Mouse (Mus musculus): ENCODE results near the gene Pdk2. TPM values are rescaled to one million over a fixed set of nuclear protein-coding genes. Genes with fewer than 3 reads are reported as not detected.

The Pdk2 gene
- polyA plus RNA-seq (2015; fragmentation: Nextera tagmentation; extraction: Ambion mirVana) = 13.0 and 13.9 TPM in 2 replicates

DNA sequence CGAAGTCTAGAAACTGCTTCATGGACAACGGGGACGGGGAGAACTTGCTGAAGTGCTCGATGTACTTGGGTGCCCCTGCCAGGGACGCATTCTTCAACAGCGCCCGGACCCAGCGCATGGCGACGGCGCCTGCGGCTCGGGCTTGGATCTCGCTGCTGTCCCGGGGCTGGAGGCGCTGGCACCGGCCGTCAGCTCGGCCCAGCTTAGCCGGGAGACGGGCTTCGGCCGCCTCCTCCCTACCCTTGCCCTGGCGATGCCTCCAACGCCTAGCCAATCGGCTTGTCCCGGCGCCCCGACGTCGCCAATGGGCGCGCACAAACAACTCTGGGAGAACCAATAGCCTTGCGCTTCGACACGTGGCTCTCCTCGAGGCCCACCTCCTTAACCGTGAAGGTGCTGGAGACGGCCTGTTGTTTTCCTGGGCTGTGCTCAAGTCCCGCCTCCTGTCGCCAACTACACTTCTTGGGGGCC is at the start of gene Pdk2:
Pdk2 (minus strand) TSS at position 216 of the 471 bp plus-strand sequence.
- DNase-seq (ENCODE audit: low spot score) = peak; percentile 95

GRCm38 (mm10) chr11:95088857-95089779 is 48.0 kb upstream of the Pdk2 start:
- DNase-seq (ENCODE audit: low spot score) = no peak

- DNase-seq (ENCODE audit: low spot score) = no peak
Observed at GRCm38 (mm10) chr11:95088286-95088685, 47.1 kb upstream of the Pdk2 start.

DNA sequence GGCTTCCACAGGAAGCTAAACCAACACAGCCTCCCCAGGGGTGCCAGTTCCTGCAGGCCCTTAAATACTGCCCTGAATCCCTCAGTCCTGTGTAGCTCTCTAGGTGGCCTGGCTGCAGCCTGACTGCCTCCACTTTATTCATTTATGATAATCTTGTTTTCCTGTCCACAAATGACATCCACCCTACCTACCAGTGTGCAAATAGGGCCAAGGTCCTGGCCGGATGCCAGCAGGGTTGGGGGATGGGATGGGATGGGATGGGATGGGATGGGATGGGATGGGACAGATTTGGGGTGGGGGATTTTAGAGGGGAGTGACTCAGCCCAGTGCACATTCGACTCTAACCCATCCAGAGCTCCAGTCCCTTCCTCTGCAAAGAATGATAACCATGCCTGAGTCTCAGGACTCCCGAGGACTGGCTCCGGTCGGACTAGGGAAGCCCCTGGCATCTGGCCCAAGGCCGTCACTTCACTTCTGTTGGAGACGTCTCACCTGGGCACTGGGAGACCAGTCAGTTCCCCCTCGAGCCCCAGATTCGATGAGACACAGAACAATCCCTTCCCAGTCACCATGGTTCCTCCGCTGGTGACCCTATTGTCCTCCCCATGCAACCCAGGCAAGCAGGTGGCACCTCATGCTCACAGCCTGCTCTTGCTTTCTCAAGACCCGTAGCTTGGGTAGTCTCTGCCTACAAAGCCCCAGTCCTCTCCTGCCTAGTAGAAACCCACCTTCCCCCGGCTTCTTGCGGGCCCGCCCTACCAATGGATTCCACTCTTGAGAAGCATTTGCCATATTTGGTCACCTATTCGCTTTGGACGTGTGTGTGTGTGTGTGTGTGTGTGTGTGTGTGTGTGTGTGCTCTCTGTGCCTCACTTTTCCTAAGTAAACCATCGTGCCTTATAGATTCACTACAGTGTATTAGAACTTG is 46.4 kb upstream of the Pdk2 start:
- no peak for DNase-seq (ENCODE audit: low spot score)

DNA sequence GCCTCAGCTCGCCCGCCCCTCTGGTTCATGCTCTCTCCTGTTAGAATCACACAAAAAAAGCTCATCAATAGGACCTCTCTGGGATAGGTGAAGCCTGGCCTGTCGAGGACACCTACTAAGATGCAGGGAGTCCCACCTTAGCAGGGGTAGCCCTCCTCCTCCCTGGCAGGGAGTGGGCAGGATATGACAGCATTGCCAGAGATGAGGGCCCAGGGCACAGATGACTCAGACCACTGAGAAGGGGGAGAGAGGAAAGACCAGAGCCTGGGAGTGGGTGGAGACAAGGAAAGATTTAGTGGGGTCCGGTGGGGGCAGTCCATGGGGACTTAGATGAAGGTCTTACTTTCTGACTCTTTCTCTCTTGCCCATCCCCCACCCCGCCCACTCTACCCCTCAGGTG is 45.1 kb upstream of the Pdk2 start:
- no peak for DNase-seq (ENCODE audit: low spot score)

- DNase-seq (ENCODE audit: low spot score) = no peak
Observed at GRCm38 (mm10) chr11:95085710-95086109, 44.6 kb upstream of the Pdk2 start.

GRCm38 (mm10) chr11:95084811-95085382 is 43.7 kb upstream of the Pdk2 start:
- no peak for DNase-seq (ENCODE audit: low spot score)

DNA sequence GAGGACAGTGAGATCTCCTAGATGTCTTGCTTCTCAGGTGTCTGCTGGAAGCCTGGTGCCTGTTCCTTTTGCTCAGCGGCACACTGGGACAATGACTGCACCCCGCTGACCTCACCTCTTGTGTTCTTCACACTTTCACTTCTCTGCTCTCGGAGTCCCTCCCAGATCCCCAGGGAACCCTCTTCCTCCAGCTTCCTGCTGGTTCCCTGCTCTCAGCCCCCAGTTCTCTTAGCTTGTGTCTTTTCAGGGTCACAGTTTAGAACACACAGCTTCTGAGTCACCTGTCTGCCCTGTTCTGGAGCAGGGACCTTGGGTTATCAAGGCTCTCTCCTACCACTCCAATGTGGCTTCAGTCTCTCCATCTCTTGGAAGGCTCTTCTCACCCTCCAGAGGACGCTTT is 43.0 kb upstream of the Pdk2 start:
- DNase-seq (ENCODE audit: low spot score) = no peak

DNA sequence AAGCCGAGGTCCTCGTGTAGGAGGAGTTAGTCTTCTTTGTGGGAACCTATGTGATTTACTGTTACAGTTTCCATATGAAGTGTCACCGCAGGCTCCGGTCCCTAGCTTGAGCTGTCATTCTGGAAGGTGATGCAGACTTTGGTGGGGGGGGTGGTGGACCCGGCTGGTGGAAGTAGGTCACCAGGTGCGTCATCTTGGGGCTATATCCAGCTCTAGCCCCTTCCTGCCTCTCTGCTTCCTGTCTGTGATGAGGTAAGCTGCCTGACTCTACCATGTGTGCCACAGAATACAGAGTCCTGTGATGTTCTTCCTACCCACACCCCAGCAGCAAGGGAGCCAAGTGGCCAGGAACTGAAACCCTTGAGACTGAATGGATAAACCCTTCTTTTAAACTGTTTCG is 41.7 kb upstream of the Pdk2 start:
- DNase-seq (ENCODE audit: low spot score) = peak; percentile 75

DNA sequence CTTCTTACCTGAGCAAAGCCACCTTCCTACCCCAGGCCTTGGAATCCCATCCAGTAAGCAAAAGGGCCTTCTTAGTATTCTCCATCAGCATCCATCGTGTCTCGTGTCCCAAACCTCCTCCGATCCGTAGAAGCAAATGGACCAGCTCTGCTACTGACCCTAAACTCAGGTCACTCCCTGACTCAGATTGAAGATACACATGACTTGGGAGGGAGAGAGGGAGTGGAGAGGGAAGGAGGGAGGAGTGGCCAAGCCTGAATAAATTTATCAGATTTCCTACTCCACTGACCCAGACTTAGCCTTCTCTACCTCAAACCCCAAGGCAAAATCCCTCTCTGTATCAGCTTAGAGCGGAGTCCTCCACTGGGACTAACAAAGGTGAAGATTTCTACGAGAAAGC is 39.6 kb upstream of the Pdk2 start:
- no peak for DNase-seq (ENCODE audit: low spot score)

GRCm38 (mm10) chr11:95079256-95079875 is 38.2 kb upstream of the Pdk2 start:
- DNase-seq (ENCODE audit: low spot score) = no peak

- DNase-seq (ENCODE audit: low spot score) = no peak
Observed at GRCm38 (mm10) chr11:95077956-95078355, 36.8 kb upstream of the Pdk2 start.

GRCm38 (mm10) chr11:95076536-95077111 is 35.5 kb upstream of the Pdk2 start, which contains the start of gene Itga3:
Itga3 (minus strand) TSS chr11:95076801.
- DNase-seq (ENCODE audit: low spot score) = peak; percentile 32

DNA sequence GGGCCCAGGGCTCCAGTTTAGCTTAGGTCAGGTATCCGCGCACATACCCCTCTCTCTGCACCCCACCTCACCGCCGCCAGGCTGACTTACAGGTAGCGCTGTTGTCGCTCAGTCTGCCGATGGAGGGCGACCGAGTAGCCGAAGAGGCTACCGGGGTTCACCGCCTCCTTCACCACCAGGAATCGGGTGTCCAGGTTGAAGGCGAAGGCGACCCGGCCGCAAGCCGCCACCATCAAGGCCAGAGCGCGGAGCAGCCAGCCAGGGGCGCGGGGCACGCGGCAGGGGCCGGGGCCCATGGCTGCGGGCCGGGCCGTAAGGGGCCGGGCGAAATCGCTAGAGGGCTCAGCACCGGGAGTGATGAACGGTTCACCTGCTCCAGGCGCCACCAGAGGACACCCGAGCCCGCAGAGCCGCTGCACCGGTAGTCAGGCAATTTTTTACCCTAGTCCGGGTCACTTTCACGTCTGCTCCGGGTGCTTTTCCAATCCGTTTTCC is 34.9 kb upstream of the Pdk2 start:
- peak; percentile 58 for DNase-seq (ENCODE audit: low spot score)

DNA sequence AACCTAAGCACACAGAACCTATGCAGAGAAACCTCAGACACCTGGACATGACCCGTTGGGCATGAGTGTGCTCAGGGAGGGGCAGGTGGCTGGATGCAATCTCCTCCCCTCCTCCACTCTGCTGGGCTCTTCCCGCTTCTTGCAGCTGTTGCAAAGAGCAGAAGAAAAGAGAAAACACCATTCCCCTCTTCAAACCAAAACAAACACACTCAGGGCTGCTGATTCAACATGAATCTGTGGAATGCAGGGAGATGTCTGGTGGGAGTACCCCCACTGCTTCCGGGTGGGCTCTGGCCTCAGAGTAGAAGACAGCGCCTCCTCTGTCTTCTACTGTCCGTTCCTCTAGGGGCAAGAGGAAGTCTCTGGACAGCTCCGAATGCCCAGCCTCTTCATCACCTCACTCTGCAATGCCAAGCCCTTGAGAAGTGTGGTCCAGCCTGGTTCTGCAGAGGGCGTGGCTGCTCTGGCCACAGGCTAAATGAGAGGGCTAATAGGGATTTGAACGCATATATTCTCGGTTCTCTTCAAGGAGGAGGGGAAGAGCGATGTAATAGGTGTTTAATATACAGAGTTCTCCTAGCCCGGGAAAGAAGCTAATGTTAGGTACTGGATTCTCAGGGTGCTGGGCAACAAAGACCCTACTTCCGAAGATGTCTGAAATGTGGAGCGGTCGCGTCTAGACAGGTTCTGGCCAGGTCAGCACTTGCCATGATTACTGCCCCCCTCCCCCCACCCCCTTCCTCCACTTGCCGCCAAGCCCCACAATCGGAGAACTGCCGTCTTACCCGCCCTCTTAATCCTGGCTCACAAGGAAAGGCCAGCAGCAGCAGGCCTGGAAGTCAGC is 34.3 kb upstream of the Pdk2 start:
- no peak for DNase-seq (ENCODE audit: low spot score)

DNA sequence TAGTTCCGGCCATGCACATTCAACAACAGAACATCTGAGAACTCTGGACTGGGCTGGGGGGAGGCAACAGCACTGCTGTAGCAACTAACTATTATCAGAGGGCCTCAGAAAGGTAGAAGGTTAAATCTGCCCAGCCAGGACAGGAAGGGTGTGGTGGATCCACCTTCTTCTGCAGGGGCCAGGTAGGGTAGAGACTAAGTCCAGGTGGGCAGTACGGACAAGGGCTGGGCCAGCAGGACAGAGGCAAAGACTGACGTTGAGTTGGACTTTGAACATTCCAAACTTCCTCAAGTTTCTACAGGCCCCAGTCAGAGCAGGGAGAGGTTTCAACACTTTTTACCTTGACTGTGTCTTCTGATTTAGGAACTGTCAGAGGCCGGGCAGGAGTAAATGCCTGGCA is 33.5 kb upstream of the Pdk2 start:
- no peak for DNase-seq (ENCODE audit: low spot score)

- no peak for DNase-seq (ENCODE audit: low spot score)
Observed at GRCm38 (mm10) chr11:95073835-95074234, 32.7 kb upstream of the Pdk2 start.

- DNase-seq (ENCODE audit: low spot score) = no peak
Observed at GRCm38 (mm10) chr11:95072804-95073203, 31.6 kb upstream of the Pdk2 start.

DNA sequence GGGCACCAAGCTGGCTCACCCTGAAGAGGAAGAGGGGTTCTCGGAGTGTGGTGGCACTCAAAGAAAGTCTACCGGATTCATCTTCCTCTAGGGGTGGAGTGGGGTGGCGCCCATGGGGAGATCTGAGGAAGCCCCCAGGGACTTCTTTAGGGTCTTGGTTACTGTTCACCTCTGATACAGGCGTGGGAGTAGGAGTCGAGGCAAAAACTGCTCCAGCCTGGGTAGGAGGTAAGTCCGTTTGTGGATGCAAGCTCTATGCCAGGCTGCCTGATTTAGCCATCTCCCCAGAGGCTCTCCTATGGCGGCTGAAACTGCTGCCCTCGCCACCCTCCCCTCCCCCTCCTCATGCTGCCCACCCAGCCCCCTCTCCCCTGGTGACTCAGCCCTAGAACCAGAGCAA is 31.0 kb upstream of the Pdk2 start:
- no peak for DNase-seq (ENCODE audit: low spot score)

All from thymus, postnatal 0 days (tissue).